Mouse (Mus musculus): ENCODE measurements around the gene Clpx.

DNA sequence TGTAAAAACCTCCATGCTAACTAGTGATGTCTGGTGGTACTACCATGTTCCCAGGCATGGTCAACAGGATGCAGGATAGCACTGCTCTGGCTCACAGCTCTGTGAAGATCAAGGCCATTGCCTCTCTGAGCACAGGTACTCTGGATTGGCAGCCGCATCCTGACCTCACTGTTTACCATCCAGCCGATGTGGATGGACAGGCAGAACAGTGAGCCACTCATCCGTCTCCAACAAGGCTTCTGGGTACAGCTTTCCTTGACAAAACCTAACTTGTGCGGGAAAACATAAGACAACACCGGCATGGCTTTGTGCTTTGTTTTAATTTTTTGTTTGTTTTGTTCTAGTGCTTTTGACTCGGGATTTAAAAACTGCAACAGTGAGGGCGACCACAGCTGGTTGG, 71.7 kb downstream of the Clpx start:
- TF ChIP-seq POLR2A (IDR thresholded peaks at IDR 0.05; ENCODE audit: control insufficient read depth, low read depth, low read length) = no peak
- no peak for TF ChIP-seq CTCF (IDR thresholded peaks at IDR 0.05; ENCODE audit: control insufficient read depth, insufficient read depth, insufficient replicate concordance, low read depth, low read length)

Measured in testis, adult 2 months (tissue).